Mouse (Mus musculus) bone marrow, adult 2 months (tissue): ENCODE data around the gene Tmed4.

Experiments used
- CTCF ChIP-seq: fragments of 200-500 bp; IDR thresholded peaks from 2 replicates; pipeline ENCODE4 v1.5.1; 2011; ENCODE audit warnings: low read length, control low read depth; ENCODE audit not compliant: control insufficient read depth, insufficient read depth
- POLR2A ChIP-seq: fragments of 200-500 bp; IDR thresholded peaks from 2 replicates; pipeline ENCODE4 v1.6.1; 2011; ENCODE audit warnings: low read depth, mild to moderate bottlenecking, control low read depth, low read length, borderline replicate concordance; ENCODE audit not compliant: control insufficient read depth

GRCm38 (mm10) chr11:6282940-6283339 lies 8.3 kb upstream of the Tmed4 start:
- no peak for TF ChIP-seq POLR2A
- TF ChIP-seq CTCF = no peak
